ENCODE assay signal across 22 mouse cellular contexts in genomic region chr4:150491710-150492109, GRCm38 (mm10).
"Had no signal": no experiment of that assay in that cellular context is flagged by ENCODE, and none has a peak within 500 bp of the region (broad histone marks: within the 10 kb centered on the region; RNA-seq: fewer than 3 reads in every experiment).

No protein-coding gene starts in this region.

- H3K9ac ChIP-seq: limb, embryonic 13.5 days; liver, embryonic 12.5 days; liver, embryonic 15.5 days; lung, embryonic 15.5 days; neural tube, embryonic 13.5 days; stomach, embryonic 15.5 days had no signal

- H3K4me2 ChIP-seq: limb, embryonic 13.5 days; liver, embryonic 12.5 days; liver, embryonic 15.5 days; lung, embryonic 15.5 days; midbrain, embryonic 11.5 days; neural tube, embryonic 13.5 days; stomach, embryonic 15.5 days had no signal

- H3K27ac ChIP-seq: limb, embryonic 10.5 days; limb, embryonic 13.5 days; liver, embryonic 12.5 days; liver, embryonic 15.5 days; lung, embryonic 15.5 days; neural tube, embryonic 13.5 days; stomach, embryonic 15.5 days had no signal

- DNase-seq: kidney, adult 18-20 months; kidney, adult 9 months; kidney, postnatal 14 days; kidney, postnatal 4 days; liver; lung, adult 18-20 months; lung, postnatal 10 days; lung, postnatal 4 days; midbrain, embryonic 14.5 days; right cerebral cortex, adult 18-20 months; right cerebral cortex, postnatal 14 days; spleen, adult 18-20 months; thymus, postnatal 25 days had no signal

- H3K27me3 ChIP-seq: limb, embryonic 13.5 days; liver, embryonic 12.5 days; liver, embryonic 15.5 days; lung, embryonic 15.5 days; neural tube, embryonic 13.5 days; stomach, embryonic 15.5 days had no signal

- H3K4me3 ChIP-seq: limb, embryonic 10.5 days; limb, embryonic 13.5 days; liver, embryonic 12.5 days; liver, embryonic 15.5 days; lung, embryonic 15.5 days; myocyte; neural tube, embryonic 13.5 days; stomach, embryonic 15.5 days had no signal

- H3K36me3 ChIP-seq: liver, embryonic 12.5 days; liver, embryonic 15.5 days; neural tube, embryonic 13.5 days; stomach, embryonic 15.5 days had no signal

- ATAC-seq: liver, embryonic 12.5 days had no signal

- H3K9me3 ChIP-seq: limb, embryonic 10.5 days; limb, embryonic 13.5 days; liver, embryonic 12.5 days; liver, embryonic 15.5 days; lung, embryonic 15.5 days; neural tube, embryonic 13.5 days; stomach, embryonic 15.5 days had no signal
